Mouse (Mus musculus) megakaryocyte-erythroid progenitor cell, adult 5-6 weeks (primary cell): ENCODE measurements around the gene Apba1. TPM values are rescaled to one million over a fixed set of nuclear protein-coding genes. Genes with fewer than 3 reads are reported as not detected.
A peak's percentile ranks its signal among the peaks of the same experiment; 100 is the strongest.

Experiments used
- ATAC-seq: replicated peaks from 2 replicates; pipeline ENCODE4 v1.8.0; 2016; ENCODE audit warnings: mild to moderate bottlenecking, inconsistent platforms; ENCODE audit not compliant: severe bottlenecking, poor library complexity, low FRiP score, low TSS enrichment
- total RNA-seq, 2 experiments: library from RNA; stranded (forward) in 1 of 2; stranded (reverse) in 1 of 2; fragments of 200-1000, 215-1000 nt in 1 of 2; fragments of >200 nt in 1 of 2; fragmentation: Nextera tagmentation in 1 of 2; gene quantifications; 2 replicates each; pipeline ENCODE4 v1.2.3; 2014 to 2017

The Apba1 gene
- total RNA-seq, 2 experiments from 2014 or later, result under 0.01 TPM; not detected in 1

DNA sequence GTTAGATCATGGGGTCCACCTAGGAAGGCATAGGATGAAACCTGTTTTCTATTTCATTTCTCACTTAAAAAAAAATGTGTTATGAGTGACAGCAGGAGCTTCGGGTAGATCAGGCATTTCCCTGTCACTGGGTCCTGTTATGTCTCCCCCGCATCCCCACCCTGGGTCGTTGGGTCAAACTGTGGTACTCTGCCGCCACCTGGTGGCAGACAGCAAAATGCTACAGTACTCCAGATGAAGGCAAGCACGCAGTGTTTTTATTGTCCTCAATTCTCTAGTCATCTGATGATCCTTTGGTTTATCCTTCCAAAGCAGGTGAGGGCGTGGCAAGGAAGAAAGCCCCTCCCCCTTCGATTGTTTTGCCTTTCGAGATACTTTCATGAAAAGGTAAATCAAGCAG lies 202.8 kb downstream of the Apba1 start:
- ATAC-seq, result peak; percentile 74

DNA sequence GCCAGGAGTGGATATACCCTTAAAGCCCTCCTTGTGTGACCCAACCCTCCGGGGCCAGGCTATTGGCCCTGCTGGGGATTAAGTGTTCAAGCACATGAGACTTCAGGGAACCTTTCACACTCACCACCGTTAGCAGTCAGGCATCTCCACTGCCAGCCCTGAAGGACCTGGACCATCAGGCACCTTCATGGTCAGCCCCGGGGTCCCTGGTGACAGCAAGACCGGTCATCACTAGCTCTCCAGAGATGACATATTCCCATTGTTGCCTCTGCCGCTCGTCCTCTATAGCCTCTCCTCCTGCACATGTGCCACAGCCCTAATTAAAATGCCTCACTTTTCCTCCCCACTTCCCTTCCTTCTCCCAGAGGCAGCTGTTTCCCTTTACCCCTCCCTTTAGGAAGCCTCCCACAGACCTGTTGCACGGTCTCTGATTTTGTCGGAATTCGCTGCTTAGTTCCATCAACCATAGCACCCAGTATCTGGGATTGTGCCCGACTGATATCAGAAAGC lies 205.8 kb downstream of the Apba1 start:
- ATAC-seq, result no peak

DNA sequence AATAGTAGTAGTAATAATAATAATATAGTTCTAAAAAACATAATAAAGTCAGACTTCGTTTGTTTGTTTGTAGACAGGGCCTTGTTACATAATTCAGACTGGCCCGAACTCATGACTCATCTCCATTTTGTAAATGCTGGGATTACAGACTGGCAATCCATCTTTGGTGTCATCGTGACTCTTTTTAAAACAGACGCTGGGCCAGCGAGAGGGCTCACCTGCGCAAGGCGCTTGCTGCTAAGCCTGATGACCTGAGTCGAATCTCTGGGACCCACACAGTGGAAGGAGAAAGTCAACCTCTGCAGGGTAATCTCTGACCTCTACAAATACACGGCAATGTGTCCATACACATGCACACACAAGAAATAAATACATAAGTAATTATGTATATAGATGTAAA lies 207.7 kb downstream of the Apba1 start:
- no peak for ATAC-seq

DNA sequence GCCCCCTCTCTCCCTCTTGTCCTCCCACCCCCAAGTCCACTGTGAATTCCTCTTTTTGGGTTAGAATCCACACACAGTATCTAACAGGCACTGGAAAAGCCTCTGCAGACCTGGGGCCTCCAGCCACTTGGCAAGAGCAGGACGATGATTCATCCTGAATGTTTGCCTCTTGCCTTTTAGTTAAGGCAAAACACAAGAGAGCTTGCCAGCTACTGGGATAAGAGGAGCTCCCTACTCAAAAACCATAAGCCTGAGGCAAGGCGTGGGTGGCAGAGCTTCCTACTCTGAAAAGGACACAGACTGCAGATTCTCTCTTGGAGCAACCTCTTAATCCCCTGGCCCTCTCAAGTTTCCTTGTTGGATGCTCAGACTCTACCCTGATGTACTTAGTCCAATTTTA lies 208.5 kb downstream of the Apba1 start:
- ATAC-seq, result no peak

DNA sequence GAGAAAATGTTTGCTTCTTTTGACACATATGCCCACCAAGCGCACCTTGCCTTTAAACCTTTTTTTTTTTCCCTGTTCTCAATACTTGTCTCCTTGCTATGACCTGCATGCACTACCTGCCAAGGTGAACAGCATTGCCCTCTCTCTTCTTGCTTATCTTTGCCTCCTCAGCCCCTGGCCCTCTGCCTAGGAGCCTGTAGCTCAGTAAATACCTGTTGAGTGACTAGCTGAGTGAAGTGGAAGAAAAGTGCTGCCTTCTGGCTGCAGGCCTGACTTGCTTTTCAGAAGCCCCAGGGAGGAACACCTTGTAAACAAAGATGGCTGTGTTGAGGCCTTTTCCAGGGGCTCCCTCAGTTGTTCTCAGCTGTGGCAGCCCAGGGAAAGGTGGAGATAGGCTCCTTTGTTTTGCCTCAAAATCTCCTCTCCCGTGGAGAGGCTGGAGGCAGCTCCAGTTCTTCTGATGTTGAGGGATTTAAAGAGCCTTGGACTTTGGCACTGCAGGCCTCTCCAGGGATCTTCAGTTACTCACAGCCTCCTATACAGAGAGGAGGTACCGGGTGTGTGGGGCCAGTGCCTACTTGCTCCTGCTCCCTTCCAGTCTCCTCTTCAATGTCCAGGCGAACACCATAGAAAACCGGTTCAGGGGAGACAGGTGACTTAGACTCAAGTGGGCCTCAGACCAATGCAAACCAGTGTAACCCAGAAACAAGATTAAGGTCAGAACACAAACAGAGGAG lies 209.6 kb downstream of the Apba1 start:
- no peak for ATAC-seq

DNA sequence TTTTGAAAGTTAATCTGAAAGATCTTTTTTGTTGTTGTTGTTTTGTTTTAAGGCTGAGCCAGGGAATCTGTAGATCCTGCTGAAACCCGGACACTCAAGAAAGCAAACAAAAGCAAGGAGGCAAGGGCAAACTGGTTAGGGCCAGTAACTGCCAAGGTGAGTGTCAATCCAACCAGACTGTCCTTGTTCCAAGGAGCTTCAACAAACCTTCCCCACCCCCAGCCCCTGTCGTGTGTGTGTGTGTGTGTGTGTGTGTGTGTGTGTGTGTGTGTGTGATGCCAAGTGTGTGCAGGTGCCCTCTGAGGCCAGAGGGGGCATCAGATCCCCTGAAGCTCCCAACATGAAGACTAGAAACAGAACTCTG lies 210.2 kb downstream of the Apba1 start:
- ATAC-seq, result no peak

DNA sequence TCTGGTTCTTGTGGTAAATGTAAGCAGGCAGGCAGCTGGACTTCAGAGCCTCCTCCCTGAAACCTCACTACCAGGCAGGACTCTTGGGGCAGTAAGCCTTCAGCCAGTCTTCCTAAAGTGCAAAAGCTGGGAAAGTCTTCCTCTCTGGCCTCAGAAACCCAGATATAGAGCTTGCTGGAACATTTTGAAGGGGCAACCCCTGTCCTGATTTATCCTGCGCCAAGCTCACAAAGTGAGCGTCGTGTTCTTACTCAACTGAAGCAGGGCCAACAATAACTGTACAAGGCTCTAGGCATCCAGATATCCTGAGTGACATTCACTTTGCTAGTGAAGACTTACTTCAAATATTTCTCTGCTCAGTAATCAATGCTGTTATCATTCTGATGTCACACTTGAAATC lies 211.7 kb downstream of the Apba1 start:
- no peak for ATAC-seq

DNA sequence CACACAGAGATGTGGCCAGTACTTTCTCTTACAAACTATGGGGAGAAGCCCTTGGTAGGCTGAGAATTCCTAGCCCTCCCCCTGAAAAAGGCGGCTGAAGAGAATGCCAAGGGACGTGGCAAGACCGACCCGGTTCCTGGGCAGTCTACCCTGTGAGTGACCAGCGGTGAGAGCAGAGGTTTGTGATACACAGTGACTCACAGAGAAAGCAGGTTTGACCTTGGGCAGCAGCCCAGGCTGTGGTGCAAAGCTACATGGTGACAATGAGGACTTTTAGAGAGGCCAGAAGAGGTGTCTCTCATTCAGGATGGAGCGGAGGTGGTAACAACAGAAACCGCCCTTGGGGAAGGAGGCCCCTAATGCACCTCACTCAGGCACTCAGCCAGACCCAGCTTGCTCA lies 212.7 kb downstream of the Apba1 start:
- ATAC-seq, result no peak

DNA sequence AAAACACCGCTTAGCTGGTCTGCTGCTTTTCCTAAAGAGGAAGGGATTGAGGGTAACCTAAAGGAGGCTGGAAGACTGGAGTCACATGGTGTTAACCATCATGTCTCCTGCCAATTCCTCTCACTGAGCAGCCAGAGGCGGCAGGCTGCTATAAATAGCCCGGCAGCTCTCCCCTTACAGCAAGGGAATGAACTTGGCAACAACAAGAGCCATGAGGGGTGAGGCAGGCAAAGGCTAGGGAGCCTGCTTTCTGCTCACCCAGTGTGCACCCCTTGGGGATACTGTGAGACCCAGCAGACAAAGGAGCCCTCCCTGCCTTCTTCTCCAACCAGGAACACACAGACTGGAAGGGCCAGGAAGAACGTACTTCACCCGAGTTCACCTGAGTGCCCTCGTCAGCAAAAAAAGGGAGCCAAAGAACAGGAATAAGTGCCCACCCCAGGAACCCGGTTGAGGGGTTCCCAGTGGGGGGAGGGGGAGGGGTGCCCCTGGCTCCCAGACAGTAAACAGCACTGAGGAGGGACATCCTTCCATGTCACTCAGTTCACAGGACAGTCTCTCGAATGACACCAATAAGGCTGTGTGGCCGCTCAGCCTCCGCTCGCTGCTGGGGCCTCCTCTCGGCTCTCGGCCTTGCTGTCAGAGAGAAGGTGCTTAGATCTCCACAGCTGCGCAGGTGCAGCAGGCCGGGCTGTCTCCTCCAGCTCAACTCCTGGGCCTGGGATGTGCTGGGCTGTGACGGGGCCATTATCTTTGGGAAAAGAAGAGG lies 214.4 kb downstream of the Apba1 start:
- no peak for ATAC-seq

DNA sequence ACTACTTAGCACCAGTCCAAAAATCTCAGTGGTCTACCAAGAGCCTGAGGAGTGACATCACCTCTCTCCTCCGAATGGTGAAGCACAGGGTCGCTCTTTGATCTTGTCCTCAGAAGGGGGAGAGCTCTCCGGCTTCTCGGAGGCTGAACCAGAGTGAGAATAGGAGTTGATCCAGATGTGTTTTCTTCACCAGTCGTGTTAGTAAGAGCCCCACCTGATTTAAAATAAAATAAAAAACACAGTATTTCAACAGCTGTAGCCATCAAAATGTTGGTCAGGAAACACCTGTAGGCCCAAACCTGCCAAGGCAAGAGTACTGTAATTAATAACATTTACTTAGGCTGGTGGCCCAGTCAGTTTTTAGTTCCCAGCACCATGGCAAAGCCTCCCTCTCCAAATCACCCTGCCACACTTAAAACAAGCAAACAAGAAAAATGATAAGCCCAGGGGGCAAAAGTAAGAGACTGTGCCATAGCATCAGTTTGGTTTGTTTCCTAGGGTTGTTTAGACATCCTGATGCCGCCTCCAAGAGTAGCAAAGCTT lies 219.3 kb downstream of the Apba1 start:
- no peak for ATAC-seq

DNA sequence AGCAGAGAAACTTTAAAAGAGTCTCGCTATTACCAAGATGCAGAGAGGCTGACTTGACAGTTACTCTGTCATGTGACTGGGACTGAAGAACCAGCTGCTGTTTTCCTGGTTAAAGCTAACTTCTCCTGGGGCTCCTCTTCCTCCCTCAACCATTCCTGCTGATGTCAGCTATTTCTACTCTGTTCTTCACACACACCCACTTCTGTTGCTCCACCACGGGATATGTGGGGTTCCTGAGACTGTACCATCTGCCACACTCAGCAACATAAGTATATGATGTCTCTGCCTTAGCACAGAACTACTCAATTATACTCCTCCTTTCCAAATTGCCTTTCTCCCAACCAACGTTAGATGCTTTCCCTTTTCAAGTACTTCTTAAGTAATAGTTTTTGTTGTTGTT lies 221.9 kb downstream of the Apba1 start:
- ATAC-seq, result no peak

DNA sequence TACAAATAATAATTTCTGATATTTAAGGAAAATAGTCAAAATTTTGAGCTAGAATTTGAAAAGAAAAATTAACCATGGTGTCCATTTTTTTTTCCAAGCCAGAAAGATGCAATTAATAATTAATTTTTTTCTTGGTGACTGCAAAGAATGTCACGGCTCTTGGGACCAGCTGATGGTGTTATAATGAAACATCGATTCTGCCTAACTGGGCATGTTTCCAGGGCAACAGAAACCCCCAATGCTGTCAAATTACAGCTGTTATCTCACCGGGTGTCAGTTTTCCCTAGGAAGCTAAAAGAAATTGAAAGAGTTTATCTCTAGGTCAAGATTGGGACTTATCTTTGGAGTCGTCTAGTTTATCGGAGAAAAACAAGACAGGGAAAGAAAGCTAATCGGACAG lies 225.5 kb downstream of the Apba1 start:
- ATAC-seq, result no peak

DNA sequence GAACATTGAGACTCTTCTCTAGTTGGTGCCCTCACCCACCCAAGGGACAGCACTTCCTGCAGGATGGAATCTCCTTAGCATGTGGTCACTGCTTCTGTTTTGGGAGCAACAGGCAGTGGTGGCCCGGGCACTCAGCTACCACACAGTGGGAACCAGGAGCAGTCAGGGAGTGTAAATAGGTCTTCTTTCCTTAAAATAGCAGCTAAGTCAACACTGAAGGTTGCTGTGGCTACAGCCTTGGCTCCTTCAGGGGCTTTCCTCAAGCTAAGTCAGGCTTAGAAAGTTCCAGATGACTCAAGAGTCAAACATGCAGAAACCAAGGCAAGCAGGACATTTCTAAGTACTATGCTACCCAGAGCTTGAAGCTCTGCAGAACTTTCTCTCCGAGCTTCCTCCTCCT lies 228.6 kb downstream of the Apba1 start:
- no peak for ATAC-seq

DNA sequence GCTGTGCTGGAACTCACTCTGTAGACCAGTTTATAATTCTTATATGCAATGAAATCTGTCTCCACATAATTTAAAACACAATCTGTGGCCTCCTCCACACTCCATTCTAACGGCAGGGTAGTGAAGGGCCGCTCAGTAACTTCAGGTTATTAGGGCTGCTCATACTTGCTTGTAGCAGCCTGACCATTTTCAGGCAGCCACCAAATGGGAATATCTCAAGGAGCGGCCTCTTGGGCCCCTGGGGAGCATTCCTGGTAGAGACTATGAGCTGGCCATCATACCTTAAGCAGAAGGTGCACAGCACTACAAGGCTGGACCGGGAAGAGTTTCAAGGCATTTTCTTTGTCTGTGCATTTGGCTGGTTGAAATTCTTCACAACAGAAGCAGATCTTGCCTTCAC lies 229.5 kb downstream of the Apba1 start:
- ATAC-seq, result no peak

DNA sequence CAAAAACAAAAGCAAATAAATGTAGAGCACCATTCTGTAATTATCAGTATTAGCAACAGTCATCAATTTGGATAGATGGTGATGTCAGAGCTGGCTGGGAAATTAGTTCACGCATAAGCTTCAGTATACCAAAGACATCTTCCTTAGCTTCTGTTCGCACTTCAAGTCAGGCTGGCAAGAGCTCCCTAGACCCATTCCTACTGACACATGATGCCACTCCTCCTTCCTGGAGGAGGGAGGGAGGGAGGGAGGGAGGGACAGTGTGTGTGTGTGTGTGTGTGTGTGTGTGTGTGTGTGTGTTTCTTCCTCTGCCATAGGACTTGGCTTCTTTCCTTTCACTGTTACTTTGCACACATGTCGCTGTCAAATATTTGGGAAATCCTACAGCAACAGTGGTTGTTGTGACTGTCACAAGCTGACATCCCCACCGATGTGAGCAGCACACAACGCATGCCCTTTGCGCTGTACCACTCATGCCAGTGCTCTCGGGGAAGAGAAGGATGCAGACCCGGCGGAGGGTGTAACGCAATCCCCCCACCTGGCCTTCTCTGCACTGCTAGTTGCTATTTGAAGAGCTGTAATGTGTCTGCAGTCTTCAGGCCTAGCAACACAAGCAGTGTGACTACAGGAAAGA lies 237.2 kb downstream of the Apba1 start:
- ATAC-seq, result no peak

Other genes with a start within 250 kb of the Apba1 start
- gene 1700028P14Rik, start 106.1 kb upstream of the Apba1 start, total RNA-seq (2014; fragmentation: Nextera tagmentation), result not detected in 2 replicates
- not detected in 2 replicates for gene 1700028P14Rik, start 106.1 kb upstream of the Apba1 start, total RNA-seq (2017)
- gene Ptar1, start 71.5 kb upstream of the Apba1 start, total RNA-seq (2014; fragmentation: Nextera tagmentation), result 18.5 and 19.7 TPM in 2 replicates
- gene Ptar1, start 71.5 kb upstream of the Apba1 start, total RNA-seq (2017), result 15.5 and 17.3 TPM in 2 replicates